Mouse (Mus musculus): ENCODE measurements around the gene Dach1.

Gene Dach1

GRCm38 (mm10) chr14:97847641-97848040, 321.9 kb downstream of the Dach1 start:
- in situ Hi-C loops (cut with MseI, MboI), result no loop called here

DNA sequence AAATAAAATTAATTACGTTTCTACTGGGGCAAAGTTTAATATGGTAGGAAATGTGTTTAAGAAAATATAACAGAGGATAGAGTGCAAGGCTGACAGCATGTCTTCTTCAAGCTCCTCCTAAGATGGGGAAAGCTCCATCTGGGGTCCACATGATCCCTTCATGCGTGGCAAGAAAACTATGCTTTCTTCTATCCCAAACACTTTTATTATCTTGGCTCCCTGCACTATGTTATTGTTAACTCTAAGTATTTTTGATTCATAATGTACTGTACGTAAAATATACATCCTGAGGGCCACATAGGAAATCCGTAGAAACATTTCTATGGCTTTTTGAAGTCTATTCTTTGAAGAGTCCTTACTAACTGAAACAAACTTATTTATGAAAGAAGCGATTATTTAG, 330.3 kb downstream of the Dach1 start:
- in situ Hi-C loops (cut with MseI, MboI), result no loop called here

DNA sequence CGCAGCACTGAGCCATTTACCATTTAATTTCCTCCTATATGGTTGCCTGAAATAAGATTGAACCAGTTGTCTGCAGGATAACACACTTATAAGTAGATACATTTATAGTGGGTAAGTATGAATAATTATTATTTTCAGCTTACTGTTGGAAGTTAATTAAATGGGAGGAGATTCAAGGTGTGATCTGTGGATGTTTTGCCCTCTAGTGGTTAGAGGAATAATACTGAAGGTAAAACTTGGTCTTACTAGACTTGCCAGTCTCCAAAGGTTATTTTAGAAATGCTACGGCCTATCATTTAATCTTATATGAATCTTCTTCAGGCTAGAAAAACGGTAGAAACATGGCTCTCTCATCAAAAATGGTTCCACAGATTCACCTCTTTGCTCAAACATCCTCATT, 339.7 kb downstream of the Dach1 start:
- in situ Hi-C loops (cut with MseI, MboI), result no loop called here

GRCm38 (mm10) chr14:97814555-97815175, 354.9 kb downstream of the Dach1 start:
- in situ Hi-C loops (cut with MseI, MboI), result no loop called here

- in situ Hi-C loops (cut with MseI, MboI), result no loop called here
These were observed 356.0 kb downstream of the Dach1 start for GRCm38 (mm10) chr14:97813557-97813956.

- in situ Hi-C loops (cut with MseI, MboI), result no loop called here
These were observed 374.1 kb downstream of the Dach1 start for GRCm38 (mm10) chr14:97795385-97795952.

DNA sequence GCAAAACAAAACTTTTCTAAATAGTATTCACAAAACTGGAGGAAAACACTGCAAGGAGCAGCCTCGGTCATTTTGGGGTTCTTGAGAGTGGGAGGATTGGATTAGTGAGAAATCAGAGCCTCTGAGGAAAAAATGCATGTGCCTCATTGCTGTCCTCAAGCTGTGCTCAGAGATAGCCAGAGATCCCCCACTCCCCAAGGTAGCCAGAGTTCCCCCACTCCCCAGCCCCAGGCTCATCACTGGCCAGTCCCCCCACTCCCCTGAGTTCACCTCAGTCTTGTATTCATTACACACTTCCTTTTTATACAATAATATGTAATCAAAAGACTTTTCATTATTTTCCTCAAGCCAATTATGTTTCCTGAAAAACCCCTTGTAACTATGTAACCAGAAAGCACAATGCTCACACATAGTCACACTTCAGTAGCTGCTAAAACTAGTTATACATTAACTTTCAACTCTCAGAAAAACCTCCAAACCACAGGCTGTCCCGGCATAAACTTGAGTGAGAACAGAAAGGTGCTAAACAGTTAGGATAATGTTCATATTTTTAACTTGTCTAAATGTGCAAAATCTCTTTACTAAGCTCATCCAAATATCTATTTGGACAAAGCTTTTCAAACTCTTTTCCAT, 395.3 kb downstream of the Dach1 start:
- in situ Hi-C loops (cut with MseI, MboI), result no loop called here

- in situ Hi-C loops (cut with MseI, MboI), result no loop called here
These were observed 415.2 kb downstream of the Dach1 start for GRCm38 (mm10) chr14:97754400-97754799.

DNA sequence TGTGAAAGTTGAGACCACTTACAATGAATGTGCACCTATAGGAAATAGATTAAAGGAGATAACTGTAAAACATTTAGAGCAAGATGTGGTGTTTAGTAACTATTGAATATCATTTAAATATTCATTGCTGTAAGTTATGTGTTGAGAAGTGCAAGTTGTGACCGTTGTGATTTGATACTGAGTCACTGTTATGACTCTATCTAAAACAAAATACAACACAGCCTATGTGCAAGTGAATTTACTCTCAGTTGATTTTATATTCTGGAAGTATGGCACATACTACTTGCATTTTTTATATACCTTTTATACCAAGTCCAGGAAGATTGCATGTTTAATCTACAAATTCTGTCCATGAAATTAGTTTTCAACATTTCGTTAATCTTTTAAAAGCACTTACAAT, 415.6 kb downstream of the Dach1 start:
- in situ Hi-C loops (cut with MseI, MboI), result no loop called here

DNA sequence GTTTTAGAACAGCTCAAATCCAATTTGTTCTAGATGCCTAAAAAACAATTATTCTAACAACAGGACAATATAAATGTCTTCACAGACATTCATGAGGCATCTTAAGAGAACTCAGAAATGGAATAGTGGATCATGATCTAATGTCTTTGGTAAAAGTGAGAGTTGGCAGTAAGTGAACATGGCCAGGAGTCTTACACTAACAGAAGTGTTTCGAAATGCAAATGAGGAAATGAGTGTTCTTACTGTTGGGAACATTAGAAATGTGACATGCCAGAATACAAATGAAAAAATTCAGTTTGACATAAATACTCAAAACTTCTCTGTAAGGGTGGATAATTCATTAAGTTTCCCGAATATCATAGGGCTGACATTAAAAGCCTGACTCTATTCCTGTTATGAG, 426.3 kb downstream of the Dach1 start:
- in situ Hi-C loops (cut with MseI, MboI), result no loop called here

GRCm38 (mm10) chr14:97742785-97743184, 426.8 kb downstream of the Dach1 start:
- in situ Hi-C loops (cut with MseI, MboI), result no loop called here
